Mouse (Mus musculus) midbrain, embryonic 10.5 days (tissue): ENCODE results near the gene Cacng1. TPM values are rescaled to one million over a fixed set of nuclear protein-coding genes. Genes with fewer than 3 reads are reported as not detected.

Experiments
- DNase-seq: peaks from one replicate; pipeline ENCODE4 v3.0.0-alpha.2; 2017; ENCODE audit warnings: low spot score
- H3K27ac ChIP-seq: fragments of 300-500 bp; sonication (generic); replicated peaks from 2 replicates; pipeline ENCODE4 v1.5.1; 2016; ENCODE audit warnings: mild to moderate bottlenecking
- H3K27me3 ChIP-seq: fragments of 300-500 bp; sonication (generic); 2 replicates; pipeline ENCODE4 v1.6.1; 2016; ENCODE audit warnings: low read depth, mild to moderate bottlenecking; ENCODE audit not compliant: poor library complexity, severe bottlenecking
- H3K36me3 ChIP-seq: fragments of 300-500 bp; sonication (generic); 2 replicates; pipeline ENCODE4 v1.6.1; 2016; ENCODE audit warnings: mild to moderate bottlenecking, moderate library complexity
- H3K4me1 ChIP-seq: fragments of 300-500 bp; sonication (generic); 2 replicates; pipeline ENCODE4 v1.6.1; 2016
- H3K4me3 ChIP-seq: fragments of 300-500 bp; sonication (generic); 2 replicates; pipeline ENCODE4 v1.5.1; 2016; ENCODE audit warnings: mild to moderate bottlenecking, moderate library complexity
- H3K9me3 ChIP-seq: fragments of 300-500 bp; sonication (generic); replicated peaks from 2 replicates; pipeline ENCODE4 v1.6.1; 2016; ENCODE audit warnings: mild to moderate bottlenecking
- WGBS: fragments of 180-500 bp; shearing (Covaris S2); methylation state at CpG from one replicate; pipeline ENCODE4 v1.1.7; 2016; 5-methylcytosine and 5-hydroxymethylcytosine counted together
- polyA plus RNA-seq: library from polyadenylated mRNA; unstranded; fragments of >200 nt; fragmentation: Nextera tagmentation; extraction: Ambion mirVana; gene quantifications from 2 replicates; pipeline ENCODE4 v1.2.1, GENCODE M21; 2016

Gene Cacng1
- polyA plus RNA-seq, 1 experiment from 2014 or later = 0.31 TPM

GRCm38 (mm10) chr11:107674006-107674405 lies 42.3 kb downstream of the Cacng1 start:
- WGBS = 84% methylated on average over 5 of the region's 5 CpGs
- Histone ChIP-seq H3K36me3 (peaks cover 75% of the 10 kb centered on the region), H3K27me3 (no peaks in the 10 kb centered on the region), H3K27ac (no peak overlapping the region), H3K4me3 (no peak overlapping the region), H3K9me3 (no peaks in the 10 kb centered on the region; the same call in 1 of the 2 replicates), H3K4me1 (peaks cover 20% of the 10 kb centered on the region)
- DNase-seq = no peak

- H3K27ac ChIP-seq = no peak overlapping the region
- H3K4me1 ChIP-seq = no peaks in the 10 kb centered on the region
- H3K4me3 ChIP-seq = no peak overlapping the region
- peaks cover 99% of the 10 kb centered on the region for H3K36me3 ChIP-seq
- DNase-seq = no peak
- 87% methylated on average over 4 of the region's 4 CpGs for WGBS
- H3K9me3 ChIP-seq = no peaks in the 10 kb centered on the region
- H3K27me3 ChIP-seq = no peaks in the 10 kb centered on the region
Observed at GRCm38 (mm10) chr11:107668977-107669376, 47.3 kb downstream of the Cacng1 start.

- Histone ChIP-seq H3K4me3 (no peak overlapping the region), H3K9me3 (no peaks in the 10 kb centered on the region), H3K27me3 (no peaks in the 10 kb centered on the region), H3K36me3 (peaks cover 99% of the 10 kb centered on the region), H3K27ac (no peak overlapping the region), H3K4me1 (no peaks in the 10 kb centered on the region)
- no peak for DNase-seq
- WGBS = 92% methylated on average over 6 of the region's 6 CpGs
Observed at GRCm38 (mm10) chr11:107668223-107668622, 48.1 kb downstream of the Cacng1 start.

- Histone ChIP-seq H3K9me3 (no peaks in the 10 kb centered on the region), H3K36me3 (peaks cover 99% of the 10 kb centered on the region), H3K4me1 (no peaks in the 10 kb centered on the region), H3K27me3 (no peaks in the 10 kb centered on the region), H3K4me3 (no peak overlapping the region), H3K27ac (no peak overlapping the region)
- no peak for DNase-seq
- 87% methylated on average over 2 of the region's 2 CpGs for WGBS
Observed at GRCm38 (mm10) chr11:107667542-107667941, 48.8 kb downstream of the Cacng1 start.

GRCm38 (mm10) chr11:107662666-107663065 lies 53.7 kb downstream of the Cacng1 start:
- DNase-seq = no peak
- peaks cover 95% of the 10 kb centered on the region for H3K36me3 ChIP-seq

GRCm38 (mm10) chr11:107660452-107660851 lies 55.9 kb downstream of the Cacng1 start:
- no peak overlapping the region for H3K27ac ChIP-seq
- DNase-seq = no peak
- peaks cover 95% of the 10 kb centered on the region for H3K36me3 ChIP-seq
- WGBS = 90% methylated on average over 4 of the region's 4 CpGs
- H3K27me3 ChIP-seq = no peaks in the 10 kb centered on the region
- no peaks in the 10 kb centered on the region for H3K9me3 ChIP-seq
- no peak overlapping the region for H3K4me3 ChIP-seq
- H3K4me1 ChIP-seq = no peaks in the 10 kb centered on the region

More at GRCm38 (mm10) chr11:107662666-107663065, 53.7 kb downstream of the Cacng1 start:
- no peak overlapping the region for H3K27ac ChIP-seq
- H3K9me3 ChIP-seq = no peaks in the 10 kb centered on the region
- WGBS = 90% methylated on average over 5 of the region's 5 CpGs
- H3K27me3 ChIP-seq = no peaks in the 10 kb centered on the region
- no peaks in the 10 kb centered on the region for H3K4me1 ChIP-seq
- H3K4me3 ChIP-seq = no peak overlapping the region

GRCm38 (mm10) chr11:107657117-107657516 lies 59.2 kb downstream of the Cacng1 start:
- Histone ChIP-seq H3K9me3 (no peaks in the 10 kb centered on the region), H3K36me3 (peaks cover 77% of the 10 kb centered on the region), H3K4me1 (no peaks in the 10 kb centered on the region), H3K4me3 (no peak overlapping the region), H3K27ac (no peak overlapping the region), H3K27me3 (no peaks in the 10 kb centered on the region)
- DNase-seq = no peak
- 88% methylated on average over 5 of the region's 5 CpGs for WGBS

GRCm38 (mm10) chr11:107655538-107655937 lies 60.8 kb downstream of the Cacng1 start:
- no peaks in the 10 kb centered on the region for H3K9me3 ChIP-seq
- 90% methylated on average over 4 of the region's 4 CpGs for WGBS
- no peaks in the 10 kb centered on the region for H3K27me3 ChIP-seq
- DNase-seq = no peak
- H3K36me3 ChIP-seq = peaks cover 68% of the 10 kb centered on the region
- no peak overlapping the region for H3K27ac ChIP-seq
- H3K4me1 ChIP-seq = no peaks in the 10 kb centered on the region
- H3K4me3 ChIP-seq = no peak overlapping the region

Other genes with a start within 250 kb of the Cacng1 start
- gene Pitpnc1, start 245.8 kb downstream of the Cacng1 start, polyA plus RNA-seq = 20.4 and 26.1 TPM in 2 replicates
- 221 and 237 TPM in 2 replicates for gene Psmd12, start 237.0 kb downstream of the Cacng1 start, polyA plus RNA-seq
- 19.0 and 21.6 TPM in 2 replicates for gene Helz, start 168.6 kb downstream of the Cacng1 start, polyA plus RNA-seq
- 8.9 and 14.3 TPM in 2 replicates for gene Cacng4, start 78.0 kb upstream of the Cacng1 start, polyA plus RNA-seq
- gene Cacng5, start 198.5 kb upstream of the Cacng1 start, polyA plus RNA-seq = 1.2 and 1.7 TPM in 2 replicates